In genomic region chr2:80292172-80292571, GRCm38 (mm10) we compare ENCODE assay signal across 25 mouse cellular contexts. TPM values are rescaled to one million over a fixed set of nuclear protein-coding genes. Genes with fewer than 3 reads are reported as not detected.
"Had no signal": no experiment of that assay in that cellular context is flagged by ENCODE, and none has a peak within 500 bp of the region (broad histone marks: within the 10 kb centered on the region; RNA-seq: fewer than 3 reads in every experiment).

Prdx6b (plus strand) TSS chr2:80292472.

- H3K9me3 ChIP-seq: neural tube, embryonic 12.5 days; neural tube, embryonic 13.5 days; neural tube, embryonic 15.5 days; stomach, embryonic 15.5 days had no signal

- DNase-seq: retina, postnatal 1 day; right cerebral cortex, adult 18-20 months; right cerebral cortex, postnatal 14 days; right cerebral cortex, postnatal 25 days; right cerebral cortex, postnatal 4 days; spleen, adult 18-20 months; thymus, adult 18-20 months; thymus, adult 2 months; thymus, postnatal 14 days; thymus, postnatal 25 days; thymus, postnatal 36 days; thymus, postnatal 4 days had no signal

- H3K36me3 ChIP-seq: neural tube, embryonic 12.5 days; neural tube, embryonic 13.5 days; neural tube, embryonic 15.5 days; stomach, embryonic 15.5 days had no signal

- H3K4me2 ChIP-seq: neural tube, embryonic 12.5 days; neural tube, embryonic 13.5 days; neural tube, embryonic 15.5 days; stomach, embryonic 15.5 days had no signal

- H3K27me3 ChIP-seq: neural tube, embryonic 12.5 days; neural tube, embryonic 13.5 days; neural tube, embryonic 15.5 days; stomach, embryonic 15.5 days had no signal

- H3K4me3 ChIP-seq: neural tube, embryonic 12.5 days; neural tube, embryonic 13.5 days; neural tube, embryonic 15.5 days; stomach, embryonic 15.5 days had no signal

- H3K9ac ChIP-seq: neural tube, embryonic 12.5 days; neural tube, embryonic 13.5 days; neural tube, embryonic 15.5 days; stomach, embryonic 15.5 days had no signal

- H3K4me1 ChIP-seq: neural tube, embryonic 12.5 days; neural tube, embryonic 13.5 days; neural tube, embryonic 15.5 days; stomach, embryonic 15.5 days had no signal

- H3K27ac ChIP-seq: neural tube, embryonic 12.5 days; neural tube, embryonic 13.5 days; neural tube, embryonic 15.5 days; stomach, embryonic 15.5 days; stomach, postnatal 0 days had no signal

RNA-seq across cellular contexts. Expression of gene Prdx6b, which starts in this region (rescaled TPM):
- polyA plus RNA-seq: neural tube, embryonic 11.5 days; neural tube, embryonic 12.5 days; neural tube, embryonic 13.5 days; neural tube, embryonic 14.5 days; neural tube, embryonic 15.5 days; small intestine, adult 2 months; spleen, adult 2 months; stomach, embryonic 14.5 days; stomach, embryonic 16.5 days; stomach, postnatal 0 days; thymus, adult 2 months; thymus, postnatal 0 days; urinary bladder, adult 2 months had no signal
